In the genomic region with DNA sequence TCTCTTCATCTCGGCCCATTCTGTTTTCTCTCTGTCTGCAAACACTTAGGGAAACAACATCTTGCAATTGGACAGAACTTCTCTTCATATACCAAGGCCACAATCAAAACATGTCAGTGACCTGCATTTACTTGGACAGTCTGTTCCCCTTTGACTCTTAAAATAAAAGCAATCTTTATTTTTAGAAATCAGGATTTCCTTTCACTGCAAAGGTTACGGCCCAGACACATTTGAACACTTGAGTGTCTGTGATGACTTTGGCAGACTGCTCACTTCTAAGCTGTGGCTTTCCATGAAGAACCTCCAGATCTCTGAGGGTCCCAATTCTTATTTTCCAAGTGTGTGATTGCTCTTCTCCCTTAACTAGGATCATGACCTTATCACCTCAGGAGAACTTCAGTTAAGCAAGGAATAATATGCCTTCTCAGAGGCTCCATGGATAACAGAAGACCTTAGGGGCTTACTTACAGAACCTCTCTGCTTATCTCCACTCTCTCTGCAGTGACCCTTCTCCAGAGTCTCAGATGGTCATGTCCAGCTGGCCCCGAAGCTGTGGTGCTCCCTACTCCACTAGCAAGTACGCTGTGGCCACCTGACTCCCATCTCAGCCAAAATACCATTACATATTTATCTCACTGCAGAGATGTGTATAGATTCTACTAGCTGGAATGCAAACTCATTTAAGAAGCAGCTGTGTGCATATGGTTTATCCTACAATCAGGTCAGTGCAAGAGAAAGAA, we compare ENCODE assay signal across 23 mouse cellular contexts.
DNase-seq lines count a peak whose midpoint lies in the region; ATAC-seq and TF ChIP-seq lines count a peak whose summit lies in the region.
"Had no signal": no experiment of that assay in that cellular context is flagged by ENCODE, and none has a peak within 500 bp of the region (broad histone marks: within the 10 kb centered on the region; RNA-seq: fewer than 3 reads in every experiment).

No protein-coding gene starts in this region.

- H3K27me3 ChIP-seq in stomach, embryonic 14.5 days (ENCODE audit: control insufficient read depth, insufficient read depth, low read length), result no peaks in the 10 kb centered on the region
- no peaks in the 10 kb centered on the region for H3K27me3 ChIP-seq in stomach, postnatal 0 days (ENCODE audit: control insufficient read depth, insufficient read depth, low read length)
- H3K27me3 ChIP-seq: embryonic facial prominence, embryonic 13.5 days; hindbrain, embryonic 12.5 days; limb, embryonic 13.5 days; megakaryocyte, embryonic 14.5 days; midbrain, embryonic 15.5 days had no signal

- H3K4me1 ChIP-seq in stomach, embryonic 14.5 days (ENCODE audit: control insufficient read depth, insufficient read depth, low read length), result no peaks in the 10 kb centered on the region
- no peaks in the 10 kb centered on the region for H3K4me1 ChIP-seq in stomach, postnatal 0 days (replicated peaks; ENCODE audit: control insufficient read depth, insufficient read depth)
- H3K4me1 ChIP-seq: embryonic facial prominence, embryonic 13.5 days; hindbrain, embryonic 12.5 days; limb, embryonic 13.5 days; megakaryocyte, embryonic 14.5 days; midbrain, embryonic 15.5 days had no signal

- H3K27ac ChIP-seq in stomach, embryonic 14.5 days (ENCODE audit: low read length), result no peak overlapping the region
- H3K27ac ChIP-seq in stomach, postnatal 0 days (replicated peaks), result no peak overlapping the region
- H3K27ac ChIP-seq: embryonic facial prominence, embryonic 13.5 days; hindbrain, embryonic 12.5 days; limb, embryonic 13.5 days; liver, embryonic 14.5 days; midbrain, embryonic 15.5 days had no signal

- no peak overlapping the region for H3K4me2 ChIP-seq in stomach, embryonic 14.5 days (replicated peaks; ENCODE audit: low read depth, low read length)
- H3K4me2 ChIP-seq in stomach, postnatal 0 days (replicated peaks; ENCODE audit: low read depth), result no peak overlapping the region
- H3K4me2 ChIP-seq: embryonic facial prominence, embryonic 13.5 days; hindbrain, embryonic 12.5 days; limb, embryonic 13.5 days; midbrain, embryonic 15.5 days had no signal

- no peak for TF ChIP-seq CTCF in stomach, postnatal 0 days (IDR thresholded peaks at IDR 0.05; ENCODE audit: low read depth)

- no peaks in the 10 kb centered on the region for H3K36me3 ChIP-seq in stomach, embryonic 14.5 days (ENCODE audit: control insufficient read depth, insufficient read depth, low read length)
- H3K36me3 ChIP-seq in stomach, postnatal 0 days (ENCODE audit: control insufficient read depth, insufficient read depth, low read length), result no peaks in the 10 kb centered on the region
- H3K36me3 ChIP-seq: embryonic facial prominence, embryonic 13.5 days; G1E; hindbrain, embryonic 12.5 days; limb, embryonic 13.5 days; midbrain, embryonic 15.5 days had no signal

- peak; percentile 92 for DNase-seq in heart, adult 11 months
- DNase-seq in heart, postnatal 25 days (ENCODE audit: low spot score), result no peak
- peak; percentile 15 for DNase-seq in kidney, adult 9 months
- no peak for DNase-seq in kidney, adult 18-20 months
- no peak for DNase-seq in stomach, postnatal 0 days (ENCODE audit: low spot score)
- no peak for DNase-seq in frontal cortex, postnatal 25 days (ENCODE audit: low spot score in 2 of 2)
- DNase-seq: adrenal gland, postnatal 14 days; cerebellum, adult 11 months; cerebellum, postnatal 14 days; lung, postnatal 10 days; thymus, postnatal 36 days had no signal

- no peak for TF ChIP-seq EP300 in stomach, postnatal 0 days (optimal IDR thresholded peaks at IDR 0.05)

- no peak overlapping the region for H3K4me3 ChIP-seq in stomach, embryonic 14.5 days (ENCODE audit: low read depth, low read length)
- H3K4me3 ChIP-seq in stomach, postnatal 0 days (ENCODE audit: low read depth, low read length), result no peak overlapping the region
- H3K4me3 ChIP-seq: embryonic facial prominence, embryonic 13.5 days; hindbrain, embryonic 12.5 days; limb, embryonic 13.5 days; megakaryocyte, embryonic 14.5 days; midbrain, embryonic 15.5 days; myocyte had no signal

- WGBS in stomach, embryonic 14.5 days, result 69% methylated on average over 4 of the region's 4 CpGs
- 61% methylated on average over 4 of the region's 4 CpGs for WGBS in stomach, postnatal 0 days

- intact Hi-C loops in heart, postnatal 25 days (cut with DNase I), result loop anchor here (5.0 kb wide), 1 partner anchor 36 kb away; no protein-coding TSS in a partner anchor

- H3K9ac ChIP-seq in stomach, embryonic 14.5 days (replicated peaks; ENCODE audit: low read depth, low read length), result no peak overlapping the region
- H3K9ac ChIP-seq in stomach, postnatal 0 days (ENCODE audit: low read length), result no peak overlapping the region
- H3K9ac ChIP-seq: embryonic facial prominence, embryonic 13.5 days; hindbrain, embryonic 12.5 days; limb, embryonic 13.5 days; liver, embryonic 14.5 days; midbrain, embryonic 15.5 days had no signal

- no peaks in the 10 kb centered on the region for H3K9me3 ChIP-seq in stomach, embryonic 14.5 days (ENCODE audit: control insufficient read depth, low read depth, low read length)
- no peaks in the 10 kb centered on the region for H3K9me3 ChIP-seq in stomach, postnatal 0 days (ENCODE audit: control insufficient read depth, low read length)
- H3K9me3 ChIP-seq: embryonic facial prominence, embryonic 13.5 days; hindbrain, embryonic 12.5 days; limb, embryonic 13.5 days; megakaryocyte, embryonic 14.5 days; midbrain, embryonic 15.5 days had no signal

- ATAC-seq in stomach, embryonic 14.5 days (ENCODE audit: insufficient number of reproducible peaks, insufficient read depth, low FRiP score, low read depth), result peak; percentile 58; the same call in 1 of the 2 replicates
- no peak for ATAC-seq in stomach, postnatal 0 days (ENCODE audit: low FRiP score, low TSS enrichment)
- ATAC-seq: activated CD4-positive, CD25-positive, alpha-beta regulatory T cell, adult 4 months; forebrain, embryonic 14.5 days; inflammation-experienced regulatory T-cells, adult 6 months; midbrain, embryonic 15.5 days had no signal

Comparison
In these comparisons a context has a peak if more than half of its experiments do, and no peak if none do; other contexts are left out.
1. DNase-seq: peak in heart, adult 11 months (single experiment) and kidney, adult 9 months (single experiment); none in heart, postnatal 25 days (single experiment), kidney, adult 18-20 months (single experiment), stomach, postnatal 0 days (single experiment) and frontal cortex, postnatal 25 days (0 of 2).